8 mouse cellular contexts compared by ENCODE assay signal in genomic region chr13:47042024-47042633, GRCm38 (mm10). TPM values are rescaled to one million over a fixed set of nuclear protein-coding genes. Genes with fewer than 3 reads are reported as not detected.
DNase-seq lines count a peak whose midpoint lies in the region; ATAC-seq and TF ChIP-seq lines count a peak whose summit lies in the region.

No protein-coding gene starts in this region.

- WGBS in hindbrain, embryonic 16.5 days = 54% methylated on average over 8 of the region's 8 CpGs
- 66% methylated on average over 8 of the region's 8 CpGs for WGBS in macrophage (ENCODE audit: missing documents)

- H3K4me2 ChIP-seq in hindbrain, embryonic 16.5 days (ENCODE audit: low read length) = peak overlapping the region; percentile 95

- peaks cover 6% of the 10 kb centered on the region for H3K4me1 ChIP-seq in hindbrain, embryonic 16.5 days (ENCODE audit: control insufficient read depth, insufficient read depth, low read depth, low read length)

- peak; percentile 39 for DNase-seq in embryo, embryonic 11 days
- no peak for DNase-seq in embryo, embryonic 10 days (ENCODE audit: low spot score)
- DNase-seq in brain, embryonic 14.5 days (ENCODE audit: low read depth) = peak; percentile 58
- DNase-seq in spleen, adult 18-20 months = no peak
- DNase-seq in c-Kit-positive CD71-positive TER-119-positive erythroid progenitor cells, embryonic 14.5 days (ENCODE audit: low spot score) = no peak
- DNase-seq in cerebellum, postnatal 4 days (ENCODE audit: low spot score in 2 of 2) = no peak

- no peaks in the 10 kb centered on the region for H3K27me3 ChIP-seq in hindbrain, embryonic 16.5 days (replicated peaks; ENCODE audit: control insufficient read depth, insufficient read depth, low read length)

- H3K9me3 ChIP-seq in hindbrain, embryonic 16.5 days (ENCODE audit: control insufficient read depth, low read length) = no peaks in the 10 kb centered on the region

- peak overlapping the region; percentile 93; the same call in 1 of the 2 replicates for H3K4me3 ChIP-seq in hindbrain, embryonic 16.5 days (ENCODE audit: low read length)
- H3K4me3 ChIP-seq in macrophage (ENCODE audit: inconsistent target) = peak overlapping the region; percentile 70; the same call in 1 of the 2 replicates

- H3K27ac ChIP-seq in hindbrain, embryonic 16.5 days (ENCODE audit: low read depth, low read length) = peak overlapping the region; percentile 51; the same call in 1 of the 2 replicates
- no peak overlapping the region for H3K27ac ChIP-seq in macrophage

- TF ChIP-seq CTCF in brain, embryonic 14.5 days (IDR thresholded peaks at IDR 0.05; ENCODE audit: borderline replicate concordance, extremely low read depth, insufficient read depth, insufficient read length) = no peak; the same call in 1 of the 2 replicates

- no peak for TF ChIP-seq POLR2A in brain, embryonic 14.5 days (IDR thresholded peaks at IDR 0.05; ENCODE audit: borderline replicate concordance, extremely low read depth, insufficient read depth, insufficient read length, poor library complexity, severe bottlenecking)

- peaks cover 8% of the 10 kb centered on the region; the same call in 1 of the 2 replicates for H3K79me2 ChIP-seq in macrophage (ENCODE audit: inconsistent target)

- H3K36me3 ChIP-seq in hindbrain, embryonic 16.5 days (ENCODE audit: control insufficient read depth, insufficient read depth, low read length) = no peaks in the 10 kb centered on the region
- H3K36me3 ChIP-seq in macrophage (ENCODE audit: inconsistent target) = no peaks in the 10 kb centered on the region

- H3K9ac ChIP-seq in hindbrain, embryonic 16.5 days (ENCODE audit: low read depth, low read length) = no peak overlapping the region

- no peak for ATAC-seq in hindbrain, embryonic 16.5 days

RNA-seq across cellular contexts. Expression of gene Kdm1b, which starts 1.2 kb away (rescaled TPM):
- polyA plus RNA-seq in brain, embryonic 14.5 days (2012; rRNA removed) = 20.9 and 21.0 TPM in 2 replicates
- polyA plus RNA-seq in hindbrain, embryonic 16.5 days (2015; fragmentation: Nextera tagmentation; extraction: Ambion mirVana) = 17.5 and 20.7 TPM in 2 replicates
- total RNA-seq in macrophage (2018; cell fraction: chromatin; rRNA removed) = 10 to 100 TPM in 21 of 26 experiments, 1 to 10 TPM in 5; 5.8 to 34.4 (median 17.1) TPM
- 10 to 100 TPM in 3 of 26 experiments, 1 to 10 TPM in 23; 4.9 to 10.8 (median 7.8) TPM for total RNA-seq in macrophage (2018; cell fraction: cytosol; rRNA removed)
- total RNA-seq in macrophage (2018; cell fraction: nucleus; rRNA removed) = 10 to 100 TPM in 15 of 26 experiments, 1 to 10 TPM in 11; 4.9 to 22.0 (median 12.0) TPM
- 7.2 to 10.2 TPM (median 8.4 TPM) in 3 replicates for polyA plus RNA-seq in macrophage (2018)

RNA-seq across cellular contexts. Expression of gene Tpmt, which starts 2.4 kb away (rescaled TPM):
- 14.7 and 18.8 TPM in 2 replicates for polyA plus RNA-seq in brain, embryonic 14.5 days (2012; rRNA removed)
- 19.6 and 22.7 TPM in 2 replicates for polyA plus RNA-seq in hindbrain, embryonic 16.5 days (2015; fragmentation: Nextera tagmentation; extraction: Ambion mirVana)
- total RNA-seq in macrophage (2018; cell fraction: chromatin; rRNA removed) = 1 to 10 TPM in 21 of 26 experiments, under 1 TPM in 1, not detected in 4; 0.96 to 8.0 (median 4.0) TPM
- 1 to 10 TPM; 1.5 to 6.0 (median 3.1) TPM for total RNA-seq in macrophage (2018; cell fraction: cytosol; rRNA removed)
- total RNA-seq in macrophage (2018; cell fraction: nucleus; rRNA removed) = 1 to 10 TPM in 21 of 26 experiments, under 1 TPM in 4, not detected in 1; 0.54 to 6.9 (median 2.4) TPM
- polyA plus RNA-seq in macrophage (2018) = 2.7 to 3.9 TPM (median 3.6 TPM) in 3 replicates

RNA-seq across cellular contexts. Expression of gene Nhlrc1, which starts 27.5 kb away (rescaled TPM):
- 10.1 and 11.3 TPM in 2 replicates for polyA plus RNA-seq in brain, embryonic 14.5 days (2012; rRNA removed)
- polyA plus RNA-seq in hindbrain, embryonic 16.5 days (2015; fragmentation: Nextera tagmentation; extraction: Ambion mirVana) = 17.8 and 18.2 TPM in 2 replicates
- 1 to 10 TPM in 5 of 26 experiments, under 1 TPM in 11, not detected in 10; 0.29 to 1.8 (median 0.57) TPM for total RNA-seq in macrophage (2018; cell fraction: chromatin; rRNA removed)
- 1 to 10 TPM in 15 of 26 experiments, under 1 TPM in 11; 0.28 to 2.9 (median 1.1) TPM for total RNA-seq in macrophage (2018; cell fraction: cytosol; rRNA removed)
- 1 to 10 TPM in 9 of 26 experiments, under 1 TPM in 12, not detected in 5; 0.24 to 4.5 (median 0.89) TPM for total RNA-seq in macrophage (2018; cell fraction: nucleus; rRNA removed)
- 1.5 to 3.3 TPM (median 1.6 TPM) in 3 replicates for polyA plus RNA-seq in macrophage (2018)

Comparison
In these comparisons a context has a peak if more than half of its experiments do, and no peak if none do; other contexts are left out.
1. DNase-seq: peak in embryo, embryonic 11 days (single experiment) and brain, embryonic 14.5 days (single experiment); none in embryo, embryonic 10 days (single experiment), spleen, adult 18-20 months (0 of 2), c-Kit-positive CD71-positive TER-119-positive erythroid progenitor cells, embryonic 14.5 days (single experiment) and cerebellum, postnatal 4 days (0 of 2).